Mouse (Mus musculus) cerebellum, adult (tissue): ENCODE data around the gene Gba.
A peak's percentile ranks its signal among the peaks of the same experiment; 100 is the strongest.
"Not testable (repeated sequence)": the region's sequence is repeated elsewhere in the genome, so short reads cannot be mapped to it uniquely, and the experiment has no call there.

Experiments
- ATAC-seq: cut with Nextera tagmentation; 2 replicates; pipeline ENCODE4 v1.9.2; 2017; ENCODE audit warnings: mild to moderate bottlenecking, moderate library complexity, mixed read lengths; ENCODE audit not compliant: insufficient number of reproducible peaks, low FRiP score, low TSS enrichment

Gba gene

DNA sequence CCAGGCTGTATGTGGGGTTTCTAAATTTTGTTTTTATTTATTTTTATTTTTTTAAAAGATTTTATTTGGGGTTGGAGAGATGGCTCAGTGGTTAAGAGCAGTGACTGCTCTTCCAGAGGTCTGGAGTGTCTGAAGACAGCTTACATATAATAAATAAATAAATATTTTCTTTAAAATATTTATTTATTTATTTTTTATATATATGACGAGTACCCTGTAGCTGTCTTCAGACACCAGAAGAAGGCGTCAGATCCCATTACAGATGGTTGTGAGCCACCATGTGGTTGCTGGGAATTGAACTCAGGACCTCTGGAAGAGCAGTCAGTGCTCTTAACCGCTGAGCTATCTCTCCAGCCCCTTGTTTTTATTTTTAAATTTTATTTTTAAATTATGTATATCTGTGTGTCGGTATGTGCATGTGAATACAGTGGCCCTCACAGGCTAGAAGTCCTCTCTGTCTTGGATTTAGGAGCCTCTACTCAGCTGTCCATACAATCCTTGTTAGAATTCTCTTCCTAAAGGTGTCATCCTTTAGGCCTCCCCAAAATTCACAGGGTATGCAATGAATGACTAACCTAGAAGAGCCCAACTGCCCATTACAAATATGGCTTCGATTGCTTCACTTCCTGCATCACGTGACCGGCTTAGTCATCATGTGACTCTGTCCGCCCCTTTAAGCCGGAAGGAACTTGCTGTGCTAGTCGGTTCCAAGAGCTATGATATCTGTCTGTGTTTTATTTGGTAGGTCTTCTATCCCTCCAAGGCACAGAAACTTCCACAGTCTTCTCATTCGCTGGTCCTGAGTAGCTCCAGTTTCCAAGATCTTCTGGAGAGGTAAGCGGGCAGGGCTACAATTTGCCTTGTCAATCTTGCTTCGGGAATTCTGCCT is at the start of gene Gba:
Gene Gba (plus strand): TSS at position 676 of the 889 bp plus-strand sequence.
- peak; percentile 61; the same call in 1 of the 2 replicates for ATAC-seq

DNA sequence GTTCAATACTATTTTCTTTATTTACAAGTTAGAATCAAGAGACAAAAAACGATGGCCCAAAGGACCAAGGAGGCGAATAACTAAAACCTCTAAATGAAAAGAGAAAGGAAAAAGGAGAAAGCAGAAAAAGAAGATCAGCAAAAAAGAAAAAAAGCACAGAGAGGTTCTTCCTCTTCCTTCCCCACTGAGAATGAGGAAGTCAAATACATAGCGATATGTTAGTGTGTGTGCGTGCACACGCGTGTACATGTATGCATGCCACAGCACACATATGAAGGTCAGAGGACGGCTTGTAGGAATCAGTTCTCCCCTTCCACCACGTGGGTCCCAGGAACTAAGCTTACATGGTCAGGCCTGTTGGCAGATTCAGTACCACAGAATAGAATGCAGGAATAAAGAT is 45.8 kb upstream of the Gba start:
- no peak for ATAC-seq

DNA sequence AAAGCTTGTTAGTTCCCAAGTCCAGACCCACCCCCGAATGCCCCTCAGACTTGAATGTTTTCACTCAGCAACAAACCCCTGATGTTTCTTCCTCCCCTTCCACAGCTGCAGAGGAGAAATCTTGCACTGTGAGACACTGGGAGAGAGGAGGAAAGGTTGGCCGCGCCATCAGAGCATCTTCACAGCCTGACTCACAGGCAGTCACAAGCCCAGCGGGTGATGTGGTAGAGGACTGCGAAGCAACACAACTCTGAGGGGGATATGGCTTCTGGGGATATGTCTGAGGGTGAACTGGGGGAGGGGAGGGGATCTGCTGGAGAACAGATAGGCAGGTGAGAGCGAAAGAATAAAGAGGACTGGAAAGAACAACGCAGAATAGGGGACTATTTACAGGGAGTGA is 44.1 kb upstream of the Gba start:
- ATAC-seq, result no peak

DNA sequence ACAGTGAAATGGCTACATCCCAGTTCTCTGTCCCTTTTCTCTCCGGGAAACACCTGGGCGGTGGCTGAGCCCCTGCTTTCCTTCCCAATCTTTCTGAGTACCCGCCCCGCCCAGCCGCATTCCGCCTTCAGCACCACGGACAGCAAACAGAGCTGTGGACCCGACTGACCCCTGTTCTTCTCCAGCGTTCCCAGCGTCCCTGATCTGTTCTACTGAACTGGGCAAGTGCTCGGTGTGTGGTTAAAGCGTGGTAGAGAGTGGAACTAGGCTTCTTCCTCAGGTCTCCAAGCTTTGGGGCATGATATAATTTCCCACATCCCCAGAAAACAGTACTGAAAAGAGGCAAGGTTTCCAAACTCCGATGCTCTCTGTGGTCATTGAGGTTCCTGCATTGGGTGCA is 43.5 kb upstream of the Gba start:
- ATAC-seq, result no peak

DNA sequence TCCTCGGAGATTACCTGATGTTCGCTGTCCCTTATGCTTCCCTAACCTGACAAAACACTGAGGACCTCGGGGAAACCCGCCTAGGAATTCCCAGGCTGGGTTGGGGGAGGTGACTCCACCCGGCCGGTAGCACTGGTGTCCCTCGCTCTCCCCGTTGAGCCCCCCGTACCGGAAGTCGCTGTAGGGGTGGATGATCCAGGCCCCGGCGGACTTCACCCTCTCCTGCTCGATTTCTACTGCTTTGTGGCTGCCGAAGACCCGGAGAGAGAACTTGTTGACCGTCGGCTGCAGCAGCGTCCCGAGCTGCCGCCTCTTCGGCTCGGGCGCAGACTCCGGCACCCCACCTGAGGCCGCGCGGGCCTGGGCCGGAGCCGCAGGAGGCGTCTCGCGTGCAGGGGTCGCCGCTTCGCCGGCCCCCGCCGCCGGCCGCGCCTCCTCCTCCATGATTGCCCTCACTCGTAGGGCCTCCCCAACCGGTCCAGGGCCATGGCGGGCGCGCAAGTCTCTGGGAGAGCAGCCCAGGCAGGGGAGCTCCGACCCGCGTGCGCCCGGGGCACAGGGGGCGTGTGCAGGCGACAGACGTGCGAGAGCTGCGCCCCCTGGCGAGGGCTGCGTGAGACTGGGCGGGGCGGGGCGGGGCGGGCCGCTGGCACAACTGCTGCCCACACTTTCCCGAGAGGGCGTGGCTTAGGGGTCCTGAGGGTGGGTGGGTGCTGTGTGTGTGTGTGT is 42.9 kb upstream of the Gba start, which contains the start of gene Hcn3:
Gene Hcn3 (minus strand): TSS at position 581 of the 729 bp plus-strand sequence.
- peak; percentile 49; the same call in 1 of the 2 replicates for ATAC-seq

DNA sequence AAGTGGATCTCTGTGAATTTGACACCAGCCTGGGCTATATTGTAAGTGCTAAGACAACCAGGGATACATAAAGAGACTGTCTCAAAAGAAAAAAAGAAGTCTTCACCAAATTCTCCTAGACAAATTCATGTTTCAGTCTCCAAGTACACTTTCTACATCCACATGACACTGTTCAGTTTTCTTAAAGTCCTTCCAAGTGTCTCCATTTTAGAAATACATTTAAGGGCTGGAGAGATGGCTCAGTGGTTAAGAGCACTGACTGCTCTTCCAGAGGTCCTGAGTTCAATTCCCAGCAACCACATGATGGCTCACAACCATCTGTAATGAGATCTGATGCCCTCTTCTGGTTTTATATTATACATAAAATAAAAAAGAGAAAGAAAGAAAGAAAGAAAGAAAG is 41.5 kb upstream of the Gba start:
- not testable (repeated sequence) for ATAC-seq

DNA sequence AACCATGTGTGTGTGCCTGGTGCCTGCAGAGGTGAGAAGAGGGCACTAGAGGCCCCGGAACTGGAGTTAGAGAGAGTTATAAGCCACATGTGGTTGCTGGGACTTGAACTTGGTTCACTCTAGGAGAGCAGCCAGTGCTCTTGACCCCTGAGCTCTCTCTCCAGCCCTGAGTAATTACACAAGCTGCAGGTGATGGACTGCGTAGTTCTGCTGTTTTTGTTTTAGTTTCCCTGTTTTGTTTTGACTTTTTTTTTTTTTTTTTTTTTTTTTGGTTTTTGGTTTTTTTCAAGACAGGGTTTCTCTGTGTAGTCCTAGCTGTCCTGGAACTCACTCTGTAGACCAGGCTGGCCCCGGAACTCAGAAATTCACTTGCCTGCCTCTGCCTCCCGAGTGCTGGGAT is 40.9 kb upstream of the Gba start:
- no peak for ATAC-seq

DNA sequence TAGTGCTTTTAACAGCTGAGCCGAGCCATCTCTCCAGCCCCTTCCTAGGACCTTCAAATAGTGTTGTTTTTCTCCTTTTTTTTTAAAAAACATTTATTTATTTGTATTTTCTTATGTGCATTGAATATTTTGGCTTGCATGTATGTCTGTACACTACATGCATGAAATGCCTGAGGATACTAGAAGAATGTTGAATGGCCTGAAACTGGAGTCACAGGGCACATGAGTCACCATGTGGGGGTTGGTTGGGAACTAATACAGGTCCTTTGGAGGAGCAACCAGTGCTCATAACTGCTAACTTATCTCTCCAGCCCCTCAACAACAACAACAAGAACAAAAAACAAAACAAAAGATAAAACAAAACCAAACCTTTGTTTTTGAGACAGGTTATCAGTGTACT is 39.6 kb upstream of the Gba start:
- no peak for ATAC-seq

DNA sequence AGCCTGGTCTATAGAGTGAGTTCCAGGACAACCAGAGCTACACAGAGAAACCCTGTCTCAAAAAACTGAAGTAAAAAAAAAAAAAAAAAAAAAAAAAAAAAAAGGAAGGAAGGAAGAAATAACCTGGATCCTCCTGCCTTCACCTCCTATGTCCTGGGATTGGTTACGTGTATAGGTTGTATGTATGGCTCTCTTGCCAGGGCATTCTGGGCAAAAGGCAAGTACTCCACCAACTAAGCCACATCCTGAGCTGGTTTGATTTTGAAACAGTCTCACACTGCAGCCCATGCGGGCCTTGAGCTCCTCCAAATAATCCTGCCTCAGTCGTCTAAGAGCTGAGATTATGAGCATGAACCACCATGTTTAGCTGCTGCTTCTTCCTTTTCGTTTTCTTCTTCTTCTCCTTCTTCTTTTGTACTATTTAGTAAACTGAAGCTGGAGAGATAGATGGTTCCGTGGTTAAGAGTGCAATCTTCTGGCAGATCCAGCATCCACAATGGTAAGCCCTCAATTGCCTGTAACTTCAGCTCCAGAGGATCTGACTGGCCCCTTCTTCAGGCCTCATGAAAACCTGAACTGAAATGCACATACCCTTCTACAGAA is 39.0 kb upstream of the Gba start:
- ATAC-seq, result no peak

DNA sequence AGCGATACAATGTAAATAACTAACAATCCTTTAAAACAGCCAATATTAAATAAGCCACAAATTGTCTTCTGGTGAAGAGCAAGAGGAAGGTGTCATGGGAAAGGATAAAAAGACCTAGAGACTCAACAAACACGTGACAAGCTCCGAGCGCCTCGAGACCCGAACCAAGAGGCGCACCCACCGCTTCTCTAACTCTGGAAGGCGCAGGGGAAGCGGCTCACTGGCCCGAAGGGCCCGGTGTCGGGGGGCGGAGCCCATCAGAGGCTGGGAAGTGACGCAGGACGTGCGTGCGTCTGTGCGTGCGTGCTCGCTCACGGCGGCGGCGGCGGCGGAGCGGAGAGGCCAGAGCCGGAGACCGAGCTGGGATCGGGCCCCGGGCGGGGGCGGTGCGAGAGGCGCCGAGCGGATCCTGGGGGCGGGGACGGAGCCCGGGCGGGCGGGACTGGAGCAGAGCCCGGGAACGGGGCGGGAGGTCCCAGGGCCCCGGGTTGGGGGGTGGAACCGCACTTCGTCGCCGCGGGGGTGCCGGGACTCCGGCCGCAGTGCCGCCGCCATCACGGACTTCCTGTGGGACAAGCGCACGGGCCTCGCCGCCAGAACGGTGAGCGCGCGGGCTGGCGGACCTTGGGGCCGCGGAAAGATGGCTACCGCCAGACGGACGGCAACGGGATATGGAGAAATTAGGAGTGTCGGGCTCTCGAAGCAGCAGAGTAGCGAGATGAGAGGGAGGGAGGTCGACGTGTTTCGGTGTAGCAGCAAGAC is 38.0 kb upstream of the Gba start, which contains the start of gene Clk2:
Gene Clk2 (plus strand): TSS at position 290 of the 762 bp plus-strand sequence.
- peak; percentile 95 for ATAC-seq

DNA sequence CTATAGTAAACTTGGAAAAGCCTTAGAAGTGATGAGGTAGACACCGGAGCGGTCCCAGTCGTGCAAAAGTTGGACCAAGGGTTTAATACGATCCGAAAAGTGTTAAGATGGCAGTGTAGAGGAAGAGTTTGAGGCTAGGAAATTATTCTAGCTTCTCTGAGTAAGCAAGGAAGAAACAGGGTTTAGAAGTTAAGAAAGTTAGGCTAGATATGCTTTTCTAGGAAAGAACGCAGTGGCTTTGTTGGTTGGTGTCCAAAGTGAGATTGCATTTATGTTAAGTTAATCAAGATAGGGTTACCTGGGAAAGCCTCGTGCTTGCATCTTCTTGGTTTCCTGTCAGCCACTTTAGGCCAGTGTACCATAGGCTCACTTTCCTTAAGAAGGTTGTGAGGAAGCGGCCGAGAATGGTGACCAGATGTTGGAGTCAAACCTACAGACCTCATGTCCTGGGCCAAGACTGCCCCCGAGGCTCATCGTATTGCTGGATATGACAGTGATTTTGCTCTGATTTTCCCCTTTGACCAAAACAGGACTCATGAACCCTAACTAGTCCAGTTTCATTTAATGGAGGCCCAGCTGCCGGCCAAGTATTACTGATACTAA is 37.4 kb upstream of the Gba start:
- ATAC-seq, result no peak

DNA sequence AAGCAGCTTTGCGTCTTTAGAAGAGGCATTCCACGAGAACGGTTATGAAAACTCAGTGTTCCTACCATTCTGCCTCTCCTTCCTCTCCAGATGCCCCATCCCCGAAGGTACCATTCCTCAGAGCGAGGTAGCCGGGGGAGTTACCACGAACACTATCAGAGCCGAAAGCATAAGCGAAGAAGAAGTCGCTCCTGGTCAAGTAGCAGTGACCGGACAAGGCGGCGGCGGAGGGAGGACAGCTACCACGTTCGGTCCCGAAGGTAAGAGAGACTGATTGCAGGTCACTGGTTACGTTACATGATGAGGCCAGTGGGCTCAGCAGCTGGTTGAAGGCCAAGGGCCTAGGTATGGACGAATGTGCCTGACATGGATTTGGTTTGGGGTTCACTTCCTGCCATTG is 35.8 kb upstream of the Gba start:
- no peak for ATAC-seq

DNA sequence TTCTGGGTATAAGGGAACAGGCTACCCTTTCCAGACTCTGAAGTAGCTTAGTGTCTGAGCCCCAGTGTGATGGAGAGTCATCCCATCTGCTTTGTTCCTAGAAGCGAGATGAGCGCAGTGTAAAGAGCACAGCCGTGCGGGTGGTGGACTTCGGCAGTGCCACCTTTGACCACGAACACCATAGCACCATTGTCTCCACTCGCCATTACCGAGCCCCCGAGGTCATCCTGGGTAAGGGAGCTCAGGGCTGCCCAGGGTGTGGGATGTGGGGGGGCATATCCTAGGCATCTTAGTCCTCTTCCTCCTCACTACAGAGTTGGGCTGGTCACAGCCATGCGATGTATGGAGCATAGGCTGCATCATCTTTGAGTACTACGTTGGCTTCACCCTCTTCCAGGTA is 27.9 kb upstream of the Gba start:
- ATAC-seq, result no peak

DNA sequence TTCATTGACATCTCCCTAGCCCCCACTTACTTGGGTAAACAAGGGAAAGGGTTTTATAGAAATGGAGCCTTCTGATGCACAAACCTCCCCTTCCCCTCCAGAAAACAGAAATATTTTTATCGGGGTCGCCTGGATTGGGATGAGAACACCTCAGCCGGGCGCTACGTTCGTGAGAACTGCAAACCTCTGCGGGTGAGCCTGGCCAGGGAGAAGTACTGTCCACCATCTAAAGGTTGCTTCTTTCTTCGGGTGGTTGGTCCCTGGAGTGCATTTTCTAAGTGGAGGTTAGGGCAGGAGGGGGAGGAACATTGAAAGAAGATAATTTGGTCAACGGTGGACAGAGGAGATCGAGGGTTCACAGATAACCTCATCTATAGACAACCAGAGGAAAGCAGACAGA is 27.2 kb upstream of the Gba start:
- no peak for ATAC-seq

DNA sequence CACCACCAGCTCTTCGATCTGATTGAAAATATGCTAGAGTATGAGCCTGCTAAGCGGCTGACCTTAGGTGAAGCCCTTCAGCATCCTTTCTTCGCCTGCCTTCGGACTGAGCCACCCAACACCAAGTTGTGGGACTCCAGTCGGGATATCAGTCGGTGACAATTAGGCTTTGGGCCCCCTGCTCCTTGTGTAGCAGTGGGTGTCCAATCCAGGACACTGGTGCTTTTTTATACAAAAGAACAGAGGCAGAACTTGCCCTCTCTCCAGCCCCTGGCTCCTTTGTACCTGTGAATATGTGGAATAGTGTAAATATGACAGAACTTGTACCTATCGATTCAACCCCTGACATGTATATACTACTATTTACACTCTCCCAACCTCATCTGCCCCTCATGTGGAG is 26.3 kb upstream of the Gba start:
- ATAC-seq, result no peak

DNA sequence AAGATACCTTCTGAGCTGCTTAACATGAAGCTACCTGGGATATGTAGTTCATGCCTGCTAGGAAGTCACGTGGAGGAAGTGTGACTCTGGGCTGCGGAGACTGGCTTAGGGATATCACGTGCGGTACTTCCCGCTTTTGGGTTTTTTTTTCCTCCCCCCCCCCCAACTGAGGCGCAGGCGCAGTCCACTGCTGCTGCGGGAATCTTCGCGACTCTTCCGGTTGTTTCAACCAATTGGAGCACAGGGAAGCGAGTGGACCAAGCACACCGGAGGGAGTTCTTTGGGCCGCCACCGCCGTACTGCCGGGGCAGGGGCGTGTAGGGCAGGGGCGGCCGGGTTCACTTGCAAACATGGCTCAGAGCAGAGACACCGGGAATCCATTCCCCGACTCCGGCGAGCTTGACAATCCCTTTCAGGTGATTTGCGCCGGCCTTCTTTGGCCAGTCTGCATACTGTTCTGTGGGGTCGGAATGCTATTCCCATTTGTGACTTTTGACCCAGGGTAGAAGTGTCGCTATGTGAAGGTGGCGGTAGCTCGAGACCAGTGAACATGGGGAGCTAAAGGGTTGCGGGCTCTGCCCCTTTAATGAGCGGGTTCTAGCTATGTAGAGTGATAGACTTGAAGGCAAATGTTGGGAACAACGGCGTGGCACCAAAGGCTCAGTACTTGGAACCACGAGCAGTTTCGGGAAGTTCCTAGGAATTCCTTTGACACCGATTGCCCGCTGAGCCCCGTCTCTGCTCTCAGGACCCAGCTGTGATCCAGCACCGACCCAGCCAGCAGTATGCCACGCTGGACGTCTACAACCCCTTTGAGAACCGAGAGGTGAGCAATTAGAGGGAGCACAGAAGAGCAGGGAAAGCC is 25.3 kb upstream of the Gba start, which contains the start of gene Scamp3:
Gene Scamp3 (plus strand): TSS at position 232 of the 865 bp plus-strand sequence.
- ATAC-seq, result peak; percentile 94

DNA sequence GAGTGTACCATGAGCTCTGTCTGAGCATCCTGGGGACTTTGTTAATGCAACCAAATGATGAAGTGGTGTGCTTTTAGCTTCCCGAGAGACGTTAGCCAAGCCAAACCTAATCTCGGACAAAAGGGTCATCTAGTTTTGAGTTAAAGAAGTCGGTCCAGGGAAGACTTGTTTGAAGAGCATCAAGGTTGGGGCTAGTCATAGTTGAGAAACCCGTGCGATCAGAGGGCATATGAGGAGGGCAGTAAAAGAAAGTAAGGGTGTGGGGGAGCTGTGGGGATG is 24.7 kb upstream of the Gba start:
- no peak for ATAC-seq

DNA sequence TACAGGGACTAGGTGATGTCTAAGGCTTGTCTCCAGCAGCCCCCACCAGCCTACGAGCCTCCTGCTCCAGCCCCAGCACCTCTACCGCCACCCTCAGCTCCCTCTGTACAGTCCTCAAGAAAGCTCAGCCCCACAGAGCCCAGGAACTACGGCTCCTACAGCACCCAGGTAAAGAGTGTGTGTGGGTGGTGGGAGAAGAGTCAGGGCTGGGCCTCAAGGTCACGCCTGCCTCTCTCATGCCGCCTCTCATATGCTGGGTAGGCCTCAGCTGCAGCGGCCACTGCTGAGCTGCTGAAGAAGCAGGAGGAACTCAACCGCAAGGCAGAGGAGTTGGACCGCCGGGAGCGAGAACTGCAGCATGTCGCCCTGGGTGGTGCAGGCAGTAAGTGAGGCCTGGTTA is 23.7 kb upstream of the Gba start:
- ATAC-seq, result no peak
